Mouse (Mus musculus) CD4-positive, CD25-positive, alpha-beta regulatory T cell, adult 4 months (primary cell): ENCODE data around the gene Cradd. TPM values are rescaled to one million over a fixed set of nuclear protein-coding genes. Genes with fewer than 3 reads are reported as not detected.

Source experiments
- ATAC-seq: one replicate; pipeline ENCODE4 v1.8.0; 2017
- polyA plus RNA-seq, 2 experiments: library from polyadenylated mRNA; unstranded; fragments of 100-300 nt; shearing (Covaris generic); gene quantifications; one replicate each; pipeline ENCODE4 v1.2.1; 2017

Gene Cradd
- polyA plus RNA-seq: 10 to 100 TPM; 31.3 to 31.6 TPM

DNA sequence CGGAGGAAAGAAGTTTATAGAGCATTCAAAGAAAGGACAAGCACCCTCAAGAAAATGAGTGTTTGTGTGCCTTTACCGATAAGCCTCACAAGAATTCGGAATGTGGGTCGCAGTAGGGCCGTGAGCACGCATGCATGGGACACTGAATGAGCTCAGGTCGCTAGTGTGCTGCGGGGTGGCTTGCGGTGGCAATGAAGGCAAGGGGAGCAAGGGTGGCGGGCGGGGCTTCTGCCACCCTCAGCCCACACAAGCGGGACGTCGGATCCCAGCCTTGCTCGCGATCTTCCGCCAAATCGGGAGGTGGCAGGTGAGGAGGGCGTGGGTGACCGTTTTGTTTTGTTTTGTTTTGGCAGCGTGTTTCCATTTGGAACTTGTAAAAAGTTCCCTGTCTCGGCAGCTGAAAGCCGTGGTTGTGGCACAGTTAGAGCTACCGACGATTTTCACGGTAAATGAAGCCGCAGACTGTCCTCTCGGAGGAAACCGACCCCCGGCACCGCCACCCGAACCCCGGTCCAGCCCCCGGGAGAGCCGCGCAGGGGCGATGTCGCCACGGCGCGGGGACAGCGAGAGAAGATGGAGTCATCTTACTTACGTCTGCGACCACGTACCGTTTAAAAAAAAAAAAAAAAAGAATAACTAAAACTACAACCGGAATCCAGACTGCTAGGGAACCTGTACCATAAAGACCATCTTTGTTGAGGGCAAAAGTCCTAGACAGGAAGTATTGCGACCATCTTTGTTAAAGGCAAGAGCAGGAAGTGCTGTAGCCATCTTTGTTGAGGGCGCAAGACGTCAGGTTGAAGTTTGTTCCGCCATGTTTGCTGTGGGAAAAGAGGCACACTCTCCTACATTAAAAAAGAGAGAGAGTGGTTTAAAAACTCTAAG lies at the start of gene Cradd:
TSS of gene Cradd (minus strand) at position 741 of the 885 bp plus-strand sequence.
- peak; percentile 92 for ATAC-seq

DNA sequence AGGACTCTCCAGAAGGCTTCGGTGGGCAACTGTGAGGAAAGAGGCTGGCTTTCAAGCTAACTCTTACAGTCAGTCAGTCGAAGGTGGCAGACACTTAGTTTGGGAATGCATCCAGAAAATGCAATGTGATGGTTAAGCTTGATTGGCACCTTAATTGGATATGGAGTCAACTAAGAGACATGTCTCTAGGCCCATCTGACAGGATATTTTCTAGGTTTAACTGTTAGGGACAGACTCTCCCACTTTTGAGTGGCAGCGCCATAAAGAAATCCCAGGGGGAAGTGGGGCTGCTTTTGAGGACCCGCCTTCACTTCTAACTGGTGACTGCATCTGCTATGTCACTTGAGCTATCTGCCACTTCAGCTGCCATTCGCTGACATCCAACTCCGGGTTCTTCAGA lies 49.4 kb upstream of the Cradd start:
- ATAC-seq: no peak

DNA sequence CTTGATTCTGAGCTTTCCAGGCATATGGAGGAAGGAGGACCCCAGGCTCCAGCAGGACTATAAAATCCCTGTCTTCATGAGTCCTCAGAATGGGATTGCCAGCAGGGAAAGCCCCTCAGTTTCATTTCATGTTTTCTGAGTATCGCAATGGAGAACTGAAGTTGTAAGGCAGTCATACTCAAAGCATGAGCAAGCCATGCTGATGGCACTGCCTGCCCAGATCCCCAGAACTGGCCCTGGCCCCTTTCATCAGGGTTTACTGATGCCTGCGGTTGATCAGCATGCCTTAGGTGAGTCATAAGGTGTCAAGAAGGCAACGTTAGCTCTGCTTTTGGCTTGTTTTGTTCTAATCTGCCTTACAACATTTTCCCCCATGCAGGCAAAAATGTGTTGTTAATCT lies 48.0 kb upstream of the Cradd start:
- ATAC-seq: peak; percentile 71

GRCm38 (mm10) chr10:95369190-95369589 lies 45.3 kb upstream of the Cradd start:
- no peak for ATAC-seq

GRCm38 (mm10) chr10:95368151-95368550 lies 44.2 kb upstream of the Cradd start:
- no peak for ATAC-seq

DNA sequence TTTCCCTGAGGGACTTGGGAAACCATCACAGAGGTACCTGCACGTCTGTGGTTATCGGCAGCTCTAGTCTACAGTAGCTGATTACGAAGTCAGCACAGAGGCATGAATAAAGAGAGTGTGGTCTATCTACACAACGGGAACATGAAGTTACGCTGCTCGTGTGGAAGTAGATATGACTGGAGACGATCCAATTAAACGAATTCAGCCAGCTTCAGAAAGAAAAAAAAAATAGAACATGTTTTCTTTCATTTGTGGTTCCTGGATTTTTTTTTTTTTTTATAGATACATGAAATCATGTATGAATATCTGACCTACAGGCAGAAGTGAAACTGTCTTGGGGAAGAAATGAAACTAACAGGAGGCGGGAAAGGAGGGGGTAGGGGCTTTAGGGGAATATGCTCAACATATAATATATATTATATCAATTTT lies 43.7 kb upstream of the Cradd start:
- no peak for ATAC-seq

DNA sequence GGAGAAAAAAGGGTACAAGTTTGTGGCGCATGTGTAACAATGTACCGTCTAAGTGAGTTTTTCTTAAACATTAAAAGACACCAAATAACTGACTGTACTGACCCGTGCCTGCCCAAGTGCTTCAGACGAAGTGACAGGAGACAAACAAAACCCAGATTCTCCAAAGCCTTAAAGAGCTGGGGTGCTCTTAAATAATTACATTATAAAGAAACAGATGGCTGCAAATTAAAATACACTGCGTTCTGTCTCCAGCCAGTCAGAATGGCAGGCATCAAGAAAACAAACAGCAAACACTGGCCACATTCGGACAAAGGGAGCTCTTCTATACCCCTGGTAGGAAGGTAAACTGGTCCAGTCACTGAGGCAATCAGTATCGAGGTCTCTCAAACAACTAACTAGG lies 43.3 kb upstream of the Cradd start:
- ATAC-seq: no peak

DNA sequence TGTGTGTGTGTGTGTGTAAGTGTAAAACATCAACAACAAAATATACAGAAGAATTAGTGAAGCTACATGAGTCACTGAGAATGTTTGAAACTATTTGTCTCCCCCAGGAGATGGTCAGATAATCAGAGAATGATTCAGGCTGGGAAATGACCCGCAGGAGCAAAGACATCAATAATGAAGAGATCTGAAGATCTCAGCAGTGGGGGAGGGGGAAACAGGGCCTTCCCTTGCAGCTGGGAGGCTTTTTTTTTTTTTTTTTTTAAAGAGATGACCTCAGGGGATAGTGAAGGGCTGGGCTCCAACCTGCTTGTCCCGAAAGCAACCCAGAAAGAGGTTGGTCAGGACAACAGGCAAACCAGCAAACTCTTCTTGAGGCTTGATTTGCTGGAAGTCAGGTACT lies 38.4 kb upstream of the Cradd start:
- ATAC-seq: no peak

- no peak for ATAC-seq
Observed at GRCm38 (mm10) chr10:95361260-95361841, 37.4 kb upstream of the Cradd start.

- ATAC-seq: no peak
Observed at GRCm38 (mm10) chr10:95360048-95360447, 36.1 kb upstream of the Cradd start.

DNA sequence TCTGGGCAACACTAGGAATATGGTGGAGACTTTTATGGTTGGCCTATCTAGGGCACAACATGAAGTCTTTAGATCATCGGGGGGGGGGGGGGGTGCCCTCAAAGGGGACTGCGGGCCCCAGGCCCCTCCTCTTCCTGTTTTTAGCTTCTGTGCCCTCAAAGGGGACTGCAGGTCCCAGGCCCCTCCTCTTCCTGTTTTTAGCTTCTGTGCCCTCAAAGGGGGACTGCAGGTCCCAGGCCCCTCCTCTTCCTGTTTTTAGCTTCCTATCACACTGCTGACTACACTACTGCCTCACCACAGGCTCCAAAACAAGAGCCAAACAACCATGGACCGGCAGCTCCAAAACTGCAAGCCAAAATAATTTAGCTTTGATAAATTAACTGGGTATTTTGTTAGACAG lies 33.8 kb upstream of the Cradd start:
- no peak for ATAC-seq

GRCm38 (mm10) chr10:95356711-95357110 lies 32.8 kb upstream of the Cradd start:
- no peak for ATAC-seq

DNA sequence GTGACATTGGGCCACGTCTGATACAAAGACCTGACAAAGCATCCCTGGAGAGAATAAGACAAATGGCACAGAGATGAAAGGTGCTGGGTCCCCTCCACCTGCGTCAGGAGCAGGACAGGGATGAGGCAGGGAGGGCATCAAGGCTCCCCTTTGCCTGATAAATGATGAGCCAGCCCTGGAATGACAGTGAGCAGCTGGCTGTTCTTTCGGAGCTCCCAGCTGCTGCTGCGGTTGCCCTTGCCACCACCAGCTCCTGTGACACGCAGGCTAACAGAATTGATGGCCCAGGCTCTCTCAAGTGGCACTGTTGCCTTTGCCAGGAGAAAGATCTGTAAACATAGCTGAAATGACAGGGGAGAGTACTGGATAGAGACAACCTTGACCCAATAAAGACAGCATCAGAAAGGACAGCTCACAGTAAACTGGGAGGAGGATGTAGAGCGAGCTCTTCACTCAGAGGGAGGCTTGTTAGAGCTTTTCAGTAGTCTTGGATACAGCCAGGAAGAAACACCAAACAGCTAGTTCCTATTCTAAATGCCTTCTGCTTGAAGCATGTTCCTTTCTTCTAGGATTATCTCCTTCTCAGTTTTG lies 31.8 kb upstream of the Cradd start:
- no peak for ATAC-seq

DNA sequence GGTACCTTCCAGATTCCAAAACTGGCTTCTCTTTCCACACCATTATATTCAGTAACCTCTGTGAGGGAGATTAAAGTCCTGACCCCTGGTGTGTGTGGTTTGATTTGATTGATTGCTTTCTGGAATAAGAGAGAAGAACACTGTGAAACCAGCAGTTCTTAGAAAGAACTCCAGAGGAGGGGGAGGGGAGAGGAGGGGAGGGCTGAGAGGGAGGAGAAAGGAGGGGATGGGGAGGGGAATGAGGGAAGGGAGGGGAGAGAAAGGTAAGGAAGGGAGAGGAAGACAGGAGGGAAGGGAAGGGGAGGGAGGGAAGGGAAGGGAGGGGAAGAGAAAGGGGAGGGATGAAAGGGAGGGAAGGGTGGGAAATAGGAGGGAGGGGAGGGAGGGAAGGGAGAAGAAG lies 30.7 kb upstream of the Cradd start:
- no peak for ATAC-seq

GRCm38 (mm10) chr10:95354047-95354446 lies 30.1 kb upstream of the Cradd start:
- ATAC-seq: no peak

DNA sequence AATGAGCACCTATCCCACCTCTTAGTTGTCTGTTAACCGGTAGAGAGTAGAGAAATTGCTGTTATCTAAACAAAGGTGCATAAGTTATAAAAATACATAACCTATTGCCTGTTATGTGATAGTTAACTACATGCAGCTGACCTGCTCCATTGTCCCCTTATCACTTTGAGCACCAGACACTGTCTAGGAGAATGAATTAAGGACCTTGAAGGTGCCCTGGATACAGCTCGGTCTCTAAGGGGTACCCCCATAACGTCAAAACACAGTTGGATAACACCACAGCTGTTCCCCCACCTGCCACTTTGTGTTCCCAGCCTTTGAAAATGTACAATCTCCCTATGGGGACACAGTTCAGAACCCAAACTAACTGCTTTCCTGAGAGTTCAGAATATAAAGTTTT lies 24.5 kb upstream of the Cradd start:
- no peak for ATAC-seq

DNA sequence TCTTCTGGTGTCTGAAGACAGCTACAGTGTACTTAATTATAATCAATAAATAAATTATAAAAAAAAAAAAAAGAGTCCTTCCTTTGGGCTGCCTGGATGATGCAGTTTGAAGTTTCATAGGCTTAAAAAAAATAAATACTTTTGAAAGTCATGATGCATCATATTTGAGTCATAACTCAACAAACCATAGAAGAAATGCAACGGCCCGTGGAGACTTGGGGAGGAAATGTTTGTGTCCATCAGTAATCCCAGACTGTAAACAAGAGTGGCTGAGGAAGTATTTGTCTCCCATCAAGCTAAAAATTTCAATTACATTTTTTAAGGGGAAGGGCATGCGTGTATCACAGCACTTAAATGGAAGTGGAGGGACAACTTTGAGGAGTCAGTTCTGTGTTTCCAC lies 23.8 kb upstream of the Cradd start:
- no peak for ATAC-seq

- ATAC-seq: no peak
Observed at GRCm38 (mm10) chr10:95342833-95343590, 19.1 kb upstream of the Cradd start.

DNA sequence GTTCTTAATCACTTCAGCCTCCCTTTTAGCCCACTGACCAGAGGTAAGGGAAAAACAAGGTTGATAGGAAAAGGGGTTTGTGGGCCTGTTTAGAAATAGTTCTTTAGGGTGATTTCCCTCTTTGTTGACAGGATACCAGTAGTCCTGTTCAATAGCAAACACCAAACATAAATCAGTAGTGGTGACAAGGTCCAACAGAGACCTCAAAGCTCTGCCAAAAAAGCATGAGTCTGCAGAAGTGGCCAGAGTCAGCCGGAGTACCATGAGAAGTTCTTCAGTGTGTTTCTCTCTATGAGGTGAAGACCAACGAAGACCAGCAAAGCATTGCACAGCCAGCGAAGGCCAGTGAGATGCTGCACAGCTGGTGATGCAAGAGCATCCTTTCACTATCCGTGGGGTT lies 16.7 kb upstream of the Cradd start:
- no peak for ATAC-seq

GRCm38 (mm10) chr10:95337589-95337988 lies 13.7 kb upstream of the Cradd start:
- ATAC-seq: no peak

- no peak for ATAC-seq
Observed at GRCm38 (mm10) chr10:95336781-95337544, 13.0 kb upstream of the Cradd start.

- ATAC-seq: no peak
Observed at GRCm38 (mm10) chr10:95334826-95335225, 10.9 kb upstream of the Cradd start.
